Mouse (Mus musculus) heart, embryonic 12.5 days (tissue): ENCODE results near the gene Tma16. TPM values are rescaled to one million over a fixed set of nuclear protein-coding genes. Genes with fewer than 3 reads are reported as not detected.

Source experiments
- ATAC-seq: fragments of 200-750 bp; cut with Nextera tagmentation; 2 replicates; pipeline ENCODE4 v1.8.0; 2017; ENCODE audit warnings: moderate TSS enrichment, moderate library complexity; ENCODE audit not compliant: insufficient number of reproducible peaks, low FRiP score
- H3K27ac ChIP-seq: fragments of 300-500 bp; sonication (generic); 2 replicates; pipeline ENCODE4 v1.5.1; 2016; ENCODE audit warnings: mild to moderate bottlenecking, moderate library complexity; ENCODE audit not compliant: poor library complexity, severe bottlenecking
- H3K27me3 ChIP-seq: fragments of 300-500 bp; sonication (generic); replicated peaks from 2 replicates; pipeline ENCODE4 v1.6.1; 2016; ENCODE audit warnings: mild to moderate bottlenecking, moderate library complexity
- H3K36me3 ChIP-seq: fragments of 300-500 bp; sonication (generic); 2 replicates; pipeline ENCODE4 v1.6.1; 2016; ENCODE audit warnings: mild to moderate bottlenecking, moderate library complexity
- H3K4me1 ChIP-seq: fragments of 300-500 bp; sonication (generic); replicated peaks from 2 replicates; pipeline ENCODE4 v1.6.1; 2016; ENCODE audit warnings: mild to moderate bottlenecking
- H3K4me2 ChIP-seq: fragments of 300-500 bp; sonication (generic); 2 replicates; pipeline ENCODE4 v1.6.1; 2016; ENCODE audit warnings: mild to moderate bottlenecking, moderate library complexity
- H3K4me3 ChIP-seq: fragments of 300-500 bp; sonication (generic); 2 replicates; pipeline ENCODE4 v1.5.1; 2016; ENCODE audit warnings: mild to moderate bottlenecking
- H3K9ac ChIP-seq: fragments of 300-500 bp; sonication (generic); 2 replicates; pipeline ENCODE4 v1.6.1; 2016; ENCODE audit warnings: mild to moderate bottlenecking, moderate library complexity
- H3K9me3 ChIP-seq: fragments of 300-500 bp; sonication (generic); replicated peaks from 2 replicates; pipeline ENCODE4 v1.6.1; 2016; ENCODE audit warnings: mild to moderate bottlenecking, moderate library complexity
- WGBS: fragments of 180-500 bp; shearing (Covaris S2); methylation state at CpG from one replicate; pipeline ENCODE4 v1.1.7; 2016; 5-methylcytosine and 5-hydroxymethylcytosine counted together
- polyA plus RNA-seq: library from polyadenylated mRNA; unstranded; fragments of >200 nt; fragmentation: Nextera tagmentation; extraction: Ambion mirVana; gene quantifications from 2 replicates; pipeline ENCODE4 v1.2.1, GENCODE M21; 2016

Tma16 gene
- polyA plus RNA-seq, 1 experiment from 2014 or later = 8.1 TPM

DNA sequence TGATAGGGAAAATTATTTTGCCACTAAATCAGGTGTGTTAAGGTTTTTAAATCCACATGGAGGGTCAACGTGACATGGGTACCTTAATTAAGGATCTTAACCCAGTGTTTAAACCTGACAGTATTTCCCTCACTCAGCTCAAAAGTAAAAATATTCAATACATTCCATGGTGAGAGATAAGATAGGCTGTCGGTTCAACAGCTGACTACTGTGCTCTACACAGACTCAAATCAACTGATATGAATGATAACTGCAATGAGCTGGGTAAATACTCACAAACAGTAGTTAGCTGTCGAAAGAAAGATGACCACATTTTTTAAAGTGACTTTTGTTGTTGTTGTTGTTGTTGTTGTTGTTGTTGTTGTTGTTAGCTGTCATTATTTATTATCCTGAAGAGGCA is 16.5 kb downstream of the Tma16 start:
- 45% methylated on average over 3 of the region's 3 CpGs for WGBS
- no peak overlapping the region for H3K4me2 ChIP-seq
- H3K36me3 ChIP-seq = no peaks in the 10 kb centered on the region
- no peak overlapping the region for H3K27ac ChIP-seq
- H3K9me3 ChIP-seq = no peaks in the 10 kb centered on the region
- no peak overlapping the region for H3K9ac ChIP-seq
- H3K4me3 ChIP-seq = no peak overlapping the region
- H3K27me3 ChIP-seq = no peaks in the 10 kb centered on the region
- ATAC-seq = no peak
- no peaks in the 10 kb centered on the region for H3K4me1 ChIP-seq

DNA sequence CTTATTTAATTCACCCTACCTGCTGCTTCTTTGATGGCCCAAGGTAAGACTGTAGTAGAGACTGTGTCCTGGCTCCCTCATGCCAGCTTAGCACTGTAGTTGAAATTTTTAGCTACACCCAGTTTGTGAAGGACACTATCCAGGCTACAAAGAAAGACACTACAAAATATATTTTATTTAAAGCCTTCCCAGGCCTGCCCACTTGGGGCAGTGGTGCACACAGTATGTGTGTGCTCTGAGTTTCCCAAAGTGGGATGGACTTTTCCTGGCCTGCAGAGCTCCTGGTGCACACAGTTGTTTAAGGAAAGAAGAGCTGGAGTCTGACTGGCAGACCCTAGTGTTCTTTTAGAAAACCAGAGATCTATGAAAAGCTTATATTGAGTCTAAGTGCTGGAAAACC is 29.3 kb downstream of the Tma16 start:
- Histone ChIP-seq H3K4me1 (no peaks in the 10 kb centered on the region), H3K9ac (no peak overlapping the region), H3K9me3 (no peaks in the 10 kb centered on the region), H3K27ac (no peak overlapping the region), H3K4me3 (no peak overlapping the region), H3K27me3 (no peaks in the 10 kb centered on the region), H3K36me3 (no peaks in the 10 kb centered on the region), H3K4me2 (no peak overlapping the region)
- no peak for ATAC-seq

DNA sequence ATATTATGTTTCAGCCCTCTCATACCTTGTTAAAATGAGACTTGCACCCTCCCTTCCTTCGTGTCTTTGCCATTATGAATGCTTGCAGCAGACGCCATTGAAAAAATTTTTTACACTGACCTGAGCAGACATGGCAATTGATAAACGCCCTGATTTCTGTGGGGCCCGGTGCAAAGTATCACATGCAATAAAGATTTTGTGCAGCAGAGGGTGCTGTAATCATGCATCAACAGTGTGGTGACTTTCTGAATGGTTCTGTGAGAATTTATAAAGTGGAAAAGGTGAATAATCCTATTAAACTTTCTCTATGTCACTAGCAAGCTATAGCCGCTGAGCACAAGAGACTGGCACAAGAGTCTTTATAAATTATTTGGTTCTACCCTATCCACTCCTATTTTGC is 35.6 kb downstream of the Tma16 start:
- H3K27me3 ChIP-seq = no peaks in the 10 kb centered on the region
- no peak overlapping the region for H3K4me2 ChIP-seq
- no peak overlapping the region for H3K4me3 ChIP-seq
- no peak for ATAC-seq
- H3K36me3 ChIP-seq = no peaks in the 10 kb centered on the region
- H3K27ac ChIP-seq = no peak overlapping the region
- no peaks in the 10 kb centered on the region; the same call in 1 of the 2 replicates for H3K4me1 ChIP-seq
- WGBS = 25% methylated on average over 5 of the region's 5 CpGs
- H3K9ac ChIP-seq = no peak overlapping the region
- no peaks in the 10 kb centered on the region for H3K9me3 ChIP-seq

DNA sequence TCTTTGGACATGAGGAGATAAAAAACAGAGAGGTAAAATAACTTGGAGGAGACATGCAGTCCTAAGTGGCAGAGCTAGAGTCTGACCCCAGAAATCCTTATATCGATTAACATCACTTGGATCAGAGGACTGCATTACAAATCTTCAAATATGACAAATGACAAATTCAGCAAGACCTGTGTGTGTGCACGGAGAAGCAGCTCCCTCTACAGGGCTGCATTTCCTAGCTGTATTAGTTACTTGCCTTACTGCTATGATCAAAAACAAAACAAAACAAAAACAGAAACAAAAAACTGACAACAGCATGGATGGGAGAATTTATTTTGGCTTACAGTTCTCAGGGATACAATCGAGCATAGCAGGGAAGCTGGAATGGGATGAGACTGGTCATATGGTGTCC is 41.0 kb downstream of the Tma16 start:
- no peaks in the 10 kb centered on the region for H3K36me3 ChIP-seq
- no peaks in the 10 kb centered on the region for H3K27me3 ChIP-seq
- no peak overlapping the region for H3K27ac ChIP-seq
- no peaks in the 10 kb centered on the region for H3K9me3 ChIP-seq
- 65% methylated on average over 3 of the region's 3 CpGs for WGBS
- ATAC-seq = no peak
- no peak overlapping the region for H3K4me2 ChIP-seq
- H3K9ac ChIP-seq = no peak overlapping the region
- no peaks in the 10 kb centered on the region; the same call in 1 of the 2 replicates for H3K4me1 ChIP-seq
- H3K4me3 ChIP-seq = no peak overlapping the region

DNA sequence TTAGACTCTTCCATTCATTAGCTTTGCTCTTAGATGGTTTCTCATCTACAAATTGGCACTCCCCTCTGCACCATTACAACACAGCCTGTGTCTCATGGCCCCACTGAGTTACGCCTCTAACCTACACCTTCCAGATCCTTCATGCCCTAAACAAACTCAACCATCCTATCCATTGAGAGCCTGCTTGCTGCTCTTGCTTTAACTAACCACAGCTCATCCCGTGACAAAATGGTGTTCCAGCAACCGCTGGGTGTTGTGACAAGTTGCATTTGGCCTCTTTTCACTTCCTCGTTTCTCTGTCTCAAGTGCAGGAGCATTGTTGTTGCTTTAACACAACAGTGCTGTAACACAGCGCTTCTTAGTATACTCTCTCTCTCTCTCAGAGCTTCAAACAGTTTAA is 42.2 kb downstream of the Tma16 start:
- no peak overlapping the region for H3K9ac ChIP-seq
- no peak overlapping the region for H3K4me2 ChIP-seq
- no peaks in the 10 kb centered on the region; the same call in 1 of the 2 replicates for H3K4me1 ChIP-seq
- no peak overlapping the region for H3K4me3 ChIP-seq
- no peaks in the 10 kb centered on the region for H3K9me3 ChIP-seq
- no peaks in the 10 kb centered on the region for H3K27me3 ChIP-seq
- H3K36me3 ChIP-seq = no peaks in the 10 kb centered on the region
- ATAC-seq = no peak
- H3K27ac ChIP-seq = no peak overlapping the region
- 69% methylated on average over 5 of the region's 5 CpGs for WGBS

DNA sequence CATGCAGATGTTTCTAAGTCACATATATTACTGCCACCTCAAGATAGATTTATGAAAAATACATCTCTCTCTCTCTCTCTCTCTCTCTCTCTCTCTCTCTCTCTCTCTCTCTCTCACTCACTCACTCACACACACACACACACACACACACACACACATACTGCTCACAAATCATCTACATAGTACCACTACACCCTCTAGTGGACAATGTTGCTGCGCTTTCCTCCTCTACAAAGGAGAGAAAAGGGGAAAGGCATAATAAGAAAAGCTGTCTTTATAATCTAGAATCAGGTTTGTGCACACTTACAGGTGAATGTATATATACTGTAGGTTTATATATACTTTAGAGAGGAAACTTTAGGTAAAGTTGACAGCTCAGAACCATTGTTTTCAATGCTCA is 43.6 kb downstream of the Tma16 start:
- no peak for ATAC-seq
- Histone ChIP-seq H3K9me3 (no peaks in the 10 kb centered on the region), H3K36me3 (no peaks in the 10 kb centered on the region), H3K27me3 (no peaks in the 10 kb centered on the region), H3K9ac (no peak overlapping the region), H3K27ac (no peak overlapping the region), H3K4me2 (no peak overlapping the region), H3K4me1 (no peaks in the 10 kb centered on the region; the same call in 1 of the 2 replicates), H3K4me3 (no peak overlapping the region)
- 14% methylated on average over 1 of the region's 1 CpGs for WGBS

DNA sequence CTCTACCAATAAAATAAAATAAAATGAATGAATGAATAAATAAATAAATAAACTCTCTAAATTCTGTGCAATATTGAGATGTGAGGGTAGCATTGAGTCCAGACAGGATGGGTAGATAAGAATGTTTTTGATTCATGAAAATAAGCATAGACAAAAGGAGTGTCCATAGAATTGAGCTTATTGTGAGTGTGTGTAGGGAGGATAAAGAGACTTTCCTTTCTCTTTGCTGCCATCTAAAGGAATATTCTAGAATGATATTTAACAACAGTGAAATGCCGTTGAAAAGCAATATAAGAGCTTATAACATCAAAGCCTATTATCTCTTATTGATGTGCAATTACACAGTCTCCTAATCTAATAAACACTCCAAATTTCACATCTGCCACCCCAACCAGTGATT is 45.2 kb downstream of the Tma16 start:
- no peak overlapping the region for H3K27ac ChIP-seq
- WGBS = 33% methylated on average over 1 of the region's 1 CpGs
- no peak for ATAC-seq
- no peak overlapping the region for H3K4me2 ChIP-seq
- no peaks in the 10 kb centered on the region for H3K36me3 ChIP-seq
- H3K27me3 ChIP-seq = no peaks in the 10 kb centered on the region
- no peaks in the 10 kb centered on the region for H3K4me1 ChIP-seq
- no peak overlapping the region for H3K9ac ChIP-seq
- H3K9me3 ChIP-seq = no peaks in the 10 kb centered on the region
- H3K4me3 ChIP-seq = no peak overlapping the region

DNA sequence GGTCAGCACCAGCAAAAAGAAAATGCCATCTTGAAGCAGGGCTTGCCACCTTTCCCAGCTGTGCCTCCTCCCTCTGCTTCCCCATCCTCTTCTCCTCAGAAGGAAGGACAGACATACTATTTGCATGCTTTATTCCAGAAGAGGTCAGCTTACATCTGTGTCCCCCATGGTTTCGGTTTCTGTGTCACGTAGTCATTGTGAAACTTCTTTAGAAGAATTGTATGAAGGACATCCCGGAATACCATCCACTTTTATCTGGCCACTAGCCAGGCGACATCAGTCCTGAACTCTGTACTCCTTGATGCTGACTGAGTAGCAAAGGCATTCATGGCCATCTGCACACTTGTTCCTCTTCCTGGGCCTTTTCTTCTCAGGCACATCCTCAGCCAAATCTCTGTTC is 47.9 kb downstream of the Tma16 start:
- Histone ChIP-seq H3K27ac (no peak overlapping the region), H3K4me2 (no peak overlapping the region), H3K4me1 (no peaks in the 10 kb centered on the region), H3K4me3 (no peak overlapping the region), H3K9me3 (no peaks in the 10 kb centered on the region), H3K27me3 (no peaks in the 10 kb centered on the region), H3K9ac (no peak overlapping the region), H3K36me3 (no peaks in the 10 kb centered on the region)
- no peak for ATAC-seq
- WGBS = 80% methylated on average over 4 of the region's 4 CpGs

DNA sequence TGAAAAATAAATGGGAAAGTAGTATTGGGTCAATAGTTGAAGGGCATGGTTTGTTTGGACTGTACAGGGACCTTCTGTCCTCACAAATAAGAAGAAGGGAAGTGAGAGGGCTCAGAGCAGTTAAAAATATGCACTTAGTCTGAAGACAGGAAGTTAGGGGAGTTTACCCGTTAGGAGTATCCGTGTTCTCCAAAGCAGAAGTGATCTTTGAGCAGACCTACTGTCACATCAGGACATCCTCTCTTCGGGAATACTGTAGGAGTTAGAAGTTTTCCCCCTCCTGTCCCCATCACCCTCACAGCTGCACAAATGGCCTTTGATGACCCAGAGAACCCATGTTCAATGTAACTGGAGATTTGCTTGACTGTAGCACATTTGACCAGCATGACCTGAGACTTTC is 48.4 kb downstream of the Tma16 start:
- Histone ChIP-seq H3K27ac (no peak overlapping the region), H3K4me1 (no peaks in the 10 kb centered on the region), H3K4me3 (no peak overlapping the region), H3K36me3 (no peaks in the 10 kb centered on the region), H3K9ac (no peak overlapping the region), H3K27me3 (no peaks in the 10 kb centered on the region), H3K4me2 (no peak overlapping the region), H3K9me3 (no peaks in the 10 kb centered on the region)
- ATAC-seq = no peak
- WGBS = 47% methylated on average over 3 of the region's 3 CpGs

DNA sequence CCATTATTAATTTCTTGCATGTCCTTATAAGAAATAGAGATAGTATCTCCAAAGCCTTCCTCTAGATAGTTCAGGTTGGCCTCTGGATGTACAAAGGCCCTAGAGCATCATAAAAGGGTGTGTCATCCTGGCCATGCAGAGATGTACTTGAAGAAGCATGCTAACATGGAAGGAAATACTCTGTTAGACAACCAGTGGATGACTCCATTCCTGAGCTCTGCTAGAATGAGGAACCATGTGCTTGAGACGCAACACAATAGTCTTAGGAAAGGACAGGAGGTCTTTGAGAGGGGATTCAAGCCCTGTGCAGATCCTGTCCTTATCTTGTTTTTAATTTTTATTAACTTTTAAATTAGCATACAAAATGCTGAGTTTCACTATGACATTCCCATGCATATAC is 49.5 kb downstream of the Tma16 start:
- H3K27ac ChIP-seq = no peak overlapping the region
- 89% methylated on average over 1 of the region's 1 CpGs for WGBS
- ATAC-seq = no peak

DNA sequence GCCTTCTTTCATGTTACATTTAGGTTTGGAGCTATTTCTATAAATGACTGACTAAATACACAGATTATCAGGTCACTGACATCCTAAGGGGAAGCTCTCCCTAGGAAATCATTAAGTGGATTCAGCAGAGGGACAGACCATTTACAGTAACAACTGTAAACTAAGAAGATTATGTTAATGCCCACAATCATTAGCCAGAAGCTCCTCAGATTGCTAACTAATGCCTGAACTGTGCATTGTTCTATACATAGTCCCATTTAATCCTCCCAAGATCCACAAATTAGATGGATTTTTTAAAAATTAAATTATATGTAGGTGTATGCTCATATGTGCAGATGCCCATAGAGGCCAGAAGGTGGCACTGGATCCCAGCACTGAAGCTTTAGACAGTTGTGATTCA is 52.8 kb downstream of the Tma16 start:
- no peak for ATAC-seq

More for the DNA sequence above, 49.5 kb downstream of the Tma16 start:
- Histone ChIP-seq H3K9ac (no peak overlapping the region), H3K27me3 (no peaks in the 10 kb centered on the region), H3K9me3 (no peaks in the 10 kb centered on the region), H3K4me2 (no peak overlapping the region), H3K36me3 (no peaks in the 10 kb centered on the region), H3K4me3 (no peak overlapping the region), H3K4me1 (no peaks in the 10 kb centered on the region)

DNA sequence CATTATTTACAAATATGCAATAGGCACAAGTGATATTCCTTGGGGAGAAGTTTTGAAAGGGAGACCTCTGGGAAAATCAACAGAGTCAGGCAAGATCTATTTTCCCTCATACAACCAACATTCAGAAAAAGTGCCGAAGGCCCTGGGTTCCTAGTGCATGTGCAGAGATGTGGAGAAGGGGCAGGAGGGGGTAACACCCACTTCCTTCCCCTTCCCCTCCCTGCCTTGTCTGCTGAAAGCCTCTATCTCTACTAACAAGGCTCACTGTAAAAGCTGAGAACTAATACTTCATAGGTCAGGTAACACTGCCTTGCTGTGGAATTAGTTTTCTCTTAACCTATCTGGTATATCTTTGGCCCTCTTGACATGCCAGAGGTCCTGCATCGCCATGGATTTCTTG is 55.7 kb downstream of the Tma16 start:
- no peaks in the 10 kb centered on the region for H3K9me3 ChIP-seq
- H3K27ac ChIP-seq = no peak overlapping the region
- no peak overlapping the region for H3K9ac ChIP-seq
- 36% methylated on average over 2 of the region's 2 CpGs for WGBS
- H3K4me1 ChIP-seq = no peaks in the 10 kb centered on the region; the same call in 1 of the 2 replicates
- H3K4me2 ChIP-seq = no peak overlapping the region
- H3K27me3 ChIP-seq = no peaks in the 10 kb centered on the region
- no peak overlapping the region for H3K4me3 ChIP-seq
- no peak for ATAC-seq
- no peaks in the 10 kb centered on the region for H3K36me3 ChIP-seq

More for the DNA sequence above, 52.8 kb downstream of the Tma16 start:
- H3K4me1 ChIP-seq = no peaks in the 10 kb centered on the region; the same call in 1 of the 2 replicates
- H3K4me2 ChIP-seq = no peak overlapping the region
- no peaks in the 10 kb centered on the region for H3K36me3 ChIP-seq
- H3K27me3 ChIP-seq = no peaks in the 10 kb centered on the region
- no peaks in the 10 kb centered on the region for H3K9me3 ChIP-seq
- no peak overlapping the region for H3K27ac ChIP-seq
- no peak overlapping the region for H3K9ac ChIP-seq
- H3K4me3 ChIP-seq = no peak overlapping the region
